Mouse (Mus musculus): ENCODE measurements at regions not wholly inside any gene's neighbourhood (a gene's known extent, or its start where the extent isn't known, plus 50 kb on each side); places are given as distances from the start of the nearest gene placed in this dataset.

GRCm38 (mm10) chr4:81579389-81580110, 136.9 kb upstream of the Mpdz start:
- TF ChIP-seq CTCF (IDR thresholded peaks at IDR 0.05), result no peak
- no peak for TF ChIP-seq EP300 (IDR thresholded peaks at IDR 0.05)

All from lung, postnatal 0 days (tissue).